Mouse (Mus musculus): Measurements from ENCODE around the gene Six3. TPM values are rescaled to one million over a fixed set of nuclear protein-coding genes. Genes with fewer than 3 reads are reported as not detected.

Gene Six3
- total RNA-seq, 2 experiments from 2014 or later: not detected

- peak overlapping the region; percentile 61 for H3K4me3 ChIP-seq
Measured at GRCm38 (mm10) chr17:85645718-85646665, 32.6 kb downstream of the Six3 start.

GRCm38 (mm10) chr17:85660016-85660415 is 46.6 kb downstream of the Six3 start:
- no peak for TF ChIP-seq CTCF (IDR thresholded peaks at IDR 0.05)
- H3K27ac ChIP-seq: no peak overlapping the region
- intact Hi-C loops (cut with DNase I): no loop called here
- no peak for DNase-seq
- H3K4me3 ChIP-seq: no peak overlapping the region

More at GRCm38 (mm10) chr17:85645718-85646665, 32.6 kb downstream of the Six3 start:
- H3K27ac ChIP-seq: no peak overlapping the region
- peak; percentile 59 for DNase-seq
- intact Hi-C loops (cut with DNase I): no loop called here
- peak; percentile 68 for TF ChIP-seq CTCF (IDR thresholded peaks at IDR 0.05)

GRCm38 (mm10) chr17:85661521-85661920 is 48.1 kb downstream of the Six3 start:
- no peak overlapping the region for H3K4me3 ChIP-seq
- no peak for TF ChIP-seq CTCF (IDR thresholded peaks at IDR 0.05)
- no peak overlapping the region for H3K27ac ChIP-seq
- intact Hi-C loops (cut with DNase I): no loop called here
- DNase-seq: no peak

- Histone ChIP-seq H3K27ac (no peak overlapping the region), H3K4me3 (peak overlapping the region; percentile 61; the same call in 1 of the 2 replicates)
- no peak for TF ChIP-seq CTCF (IDR thresholded peaks at IDR 0.05)
- intact Hi-C loops (cut with DNase I): no loop called here
- no peak for DNase-seq
Measured at GRCm38 (mm10) chr17:85664202-85664601, 50.8 kb downstream of the Six3 start.

- intact Hi-C loops (cut with DNase I): loop anchor here (1.0 kb wide), 1 partner anchor 400 kb away; no protein-coding TSS in a partner anchor
- DNase-seq: peak; percentile 79
- peak overlapping the region; percentile 61 for H3K4me3 ChIP-seq
- TF ChIP-seq CTCF (IDR thresholded peaks at IDR 0.05): peak; percentile 78
- no peak overlapping the region for H3K27ac ChIP-seq
Measured at GRCm38 (mm10) chr17:85664618-85665320, 51.4 kb downstream of the Six3 start.

Other genes starting within 250 kb of the Six3 start
- gene Six2, start 74.7 kb downstream of the Six3 start, total RNA-seq (2021): 10 to 100 TPM; 10.6 to 29.0 TPM

Data from gastrocnemius, adult 2 months (tissue).